Mouse (Mus musculus) macrophage (primary cell): Measurements from ENCODE around the gene Pnrc2. TPM values are rescaled to one million over a fixed set of nuclear protein-coding genes. Genes with fewer than 3 reads are reported as not detected.

Source experiments
- H3K27ac ChIP-seq: fragments of 350-480 bp; formaldehyde crosslinking; 2 replicates; pipeline ENCODE4 v1.9.0; 2021
- H3K36me3 ChIP-seq: fragments of 350-480 bp; formaldehyde crosslinking; 2 replicates; pipeline ENCODE4 v1.9.0; 2021; ENCODE audit errors: inconsistent target
- H3K4me3 ChIP-seq: fragments of 350-480 bp; formaldehyde crosslinking; 2 replicates; pipeline ENCODE4 v1.9.0; 2021; ENCODE audit errors: inconsistent target
- H3K79me2 ChIP-seq: fragments of 350-480 bp; formaldehyde crosslinking; 2 replicates; pipeline ENCODE4 v1.9.0; 2021; ENCODE audit errors: inconsistent target
- WGBS: methylation state at CpG from one replicate; pipeline ENCODE4 v1.1.7; 2026; ENCODE audit warnings: inconsistent platforms; ENCODE audit not compliant: missing documents; 5-methylcytosine and 5-hydroxymethylcytosine counted together
- polyA plus RNA-seq: library from polyadenylated mRNA; stranded (reverse); fragments of 250-400 nt; gene quantifications from 3 replicates; pipeline ENCODE4 v1.2.4, GENCODE M21; 2018; ENCODE audit warnings: inconsistent platforms

Pnrc2 gene
- polyA plus RNA-seq, 1 experiment from 2014 or later, result 112 TPM

DNA sequence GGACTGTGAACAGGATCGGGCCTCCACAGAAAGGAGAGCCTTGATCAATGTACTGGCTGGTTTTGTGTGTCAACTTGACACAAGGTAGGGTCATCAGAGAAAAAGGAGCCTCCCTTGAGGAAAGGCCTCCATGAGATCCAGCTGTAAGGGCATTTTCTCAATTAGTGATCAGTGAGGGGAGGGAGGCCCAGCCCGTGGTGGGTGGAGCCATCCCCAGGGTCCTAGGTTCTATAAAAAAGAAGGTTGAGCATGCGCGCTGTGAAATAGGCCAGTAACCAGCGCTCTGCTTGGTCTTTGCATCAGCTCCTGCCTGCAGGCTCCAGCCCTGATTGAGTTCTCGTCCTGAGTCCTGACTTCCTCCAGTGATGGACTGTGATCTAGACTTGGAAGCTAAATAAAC, 10.9 kb upstream of the Pnrc2 start:
- H3K79me2 ChIP-seq, result no peaks in the 10 kb centered on the region
- WGBS, result 93% methylated on average over 6 of the region's 6 CpGs
- H3K27ac ChIP-seq, result no peak overlapping the region
- H3K36me3 ChIP-seq, result no peaks in the 10 kb centered on the region
- H3K4me3 ChIP-seq, result no peak overlapping the region

- Histone ChIP-seq H3K36me3 (no peaks in the 10 kb centered on the region), H3K4me3 (no peak overlapping the region), H3K79me2 (no peaks in the 10 kb centered on the region), H3K27ac (no peak overlapping the region)
- 52% methylated on average over 7 of the region's 7 CpGs for WGBS
Measured at GRCm38 (mm10) chr4:135883881-135884516, 10.3 kb upstream of the Pnrc2 start.

DNA sequence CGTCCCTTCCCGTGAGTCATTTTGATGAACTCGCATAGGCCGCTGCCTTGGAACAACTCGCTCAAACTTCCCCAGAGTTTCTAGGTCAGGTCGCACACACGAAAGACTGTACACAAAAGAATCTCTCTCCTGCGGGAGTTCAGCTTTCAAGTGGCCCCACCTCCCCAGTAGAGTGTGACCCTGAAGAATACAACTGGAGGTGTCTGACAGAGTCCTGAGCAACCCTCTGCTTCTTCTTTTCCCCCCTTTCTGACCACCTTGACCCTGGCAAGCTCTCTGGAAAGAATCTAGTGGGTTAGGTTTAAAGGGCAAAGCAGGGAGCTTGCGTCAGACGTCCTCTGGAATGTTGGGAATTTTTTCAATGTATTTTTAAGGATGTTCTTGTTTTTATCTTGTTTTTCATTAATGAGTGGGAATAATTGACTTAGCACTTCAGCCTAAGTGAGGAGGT, 9.8 kb upstream of the Pnrc2 start:
- 83% methylated on average over 10 of the region's 10 CpGs for WGBS

GRCm38 (mm10) chr4:135882023-135882422, 8.4 kb upstream of the Pnrc2 start:
- Histone ChIP-seq H3K27ac (no peak overlapping the region), H3K36me3 (no peaks in the 10 kb centered on the region), H3K79me2 (no peaks in the 10 kb centered on the region), H3K4me3 (no peak overlapping the region)
- 88% methylated on average over 6 of the region's 6 CpGs for WGBS

More for the DNA sequence above, 9.8 kb upstream of the Pnrc2 start:
- no peaks in the 10 kb centered on the region for H3K36me3 ChIP-seq
- H3K4me3 ChIP-seq, result no peak overlapping the region
- H3K79me2 ChIP-seq, result no peaks in the 10 kb centered on the region
- no peak overlapping the region for H3K27ac ChIP-seq

DNA sequence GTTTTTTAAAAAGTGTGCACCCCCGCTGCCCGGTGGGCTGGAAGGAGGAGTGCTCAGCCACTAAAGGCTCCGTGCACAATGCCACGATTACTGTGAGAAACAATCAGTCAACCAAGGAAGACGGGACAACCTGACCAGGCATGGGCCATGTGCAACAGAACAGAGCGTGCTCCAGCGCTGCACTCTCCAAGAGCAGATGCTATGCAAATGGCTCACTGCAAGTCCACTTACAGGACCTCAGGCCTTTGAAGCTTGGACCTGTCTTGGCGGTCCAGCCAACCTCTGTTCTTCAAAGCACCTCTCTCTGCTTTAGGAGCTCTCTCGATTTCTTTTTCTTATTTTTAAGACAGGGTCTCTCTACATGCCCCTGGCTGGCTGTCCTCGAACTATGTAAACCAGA, 6.9 kb upstream of the Pnrc2 start:
- no peaks in the 10 kb centered on the region for H3K79me2 ChIP-seq
- H3K36me3 ChIP-seq, result no peaks in the 10 kb centered on the region
- WGBS, result 93% methylated on average over 10 of the region's 10 CpGs
- no peak overlapping the region for H3K27ac ChIP-seq
- H3K4me3 ChIP-seq, result no peak overlapping the region

DNA sequence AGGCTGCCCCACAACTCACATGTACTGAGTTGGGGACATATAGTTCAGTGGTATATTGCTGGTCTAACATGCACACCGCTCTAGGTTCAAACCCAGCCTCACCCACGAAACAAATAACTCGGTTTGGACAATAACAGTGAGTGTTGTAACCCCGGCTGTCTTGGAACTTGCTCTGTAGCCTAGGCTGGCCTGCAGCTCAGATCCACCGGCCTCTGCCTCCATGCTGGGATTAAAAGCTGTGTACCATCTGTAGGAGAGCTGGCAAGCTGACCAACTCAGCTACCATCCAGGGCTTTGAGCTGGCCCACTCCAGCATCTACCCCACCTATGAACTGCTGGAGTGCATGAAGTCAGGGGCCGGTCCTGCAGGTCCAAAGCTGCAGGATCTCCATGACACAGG, 6.4 kb upstream of the Pnrc2 start:
- Histone ChIP-seq H3K79me2 (no peaks in the 10 kb centered on the region), H3K36me3 (no peaks in the 10 kb centered on the region), H3K4me3 (no peak overlapping the region), H3K27ac (no peak overlapping the region)
- WGBS, result 99% methylated on average over 6 of the region's 6 CpGs

GRCm38 (mm10) chr4:135879021-135879420, 5.4 kb upstream of the Pnrc2 start:
- Histone ChIP-seq H3K27ac (no peak overlapping the region), H3K79me2 (no peaks in the 10 kb centered on the region), H3K4me3 (no peak overlapping the region), H3K36me3 (no peaks in the 10 kb centered on the region)
- 90% methylated on average over 6 of the region's 6 CpGs for WGBS

DNA sequence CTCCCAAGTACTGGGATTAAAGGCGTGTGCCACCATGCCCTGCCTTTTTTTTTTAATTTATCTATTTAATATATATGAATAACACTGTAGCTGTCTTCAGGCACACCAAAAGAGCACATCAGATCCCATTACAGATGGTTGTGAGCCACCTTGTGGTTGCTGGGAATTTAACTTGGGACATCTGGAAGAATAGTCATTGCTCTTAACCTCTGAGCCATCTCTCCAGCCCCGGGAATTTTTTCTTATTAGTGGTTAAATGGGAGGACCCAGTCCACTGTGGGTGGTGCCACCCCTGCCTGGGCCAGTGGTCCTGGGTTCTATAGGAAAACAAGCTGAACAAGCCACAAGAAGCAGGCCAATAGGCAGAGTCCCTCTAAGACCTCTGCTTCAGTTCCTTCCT, 4.1 kb upstream of the Pnrc2 start:
- 69% methylated on average over 2 of the region's 2 CpGs for WGBS
- H3K79me2 ChIP-seq, result peaks cover 6% of the 10 kb centered on the region
- no peaks in the 10 kb centered on the region for H3K36me3 ChIP-seq
- H3K4me3 ChIP-seq, result no peak overlapping the region
- no peak overlapping the region for H3K27ac ChIP-seq

GRCm38 (mm10) chr4:135876583-135877020, 3.0 kb upstream of the Pnrc2 start:
- Histone ChIP-seq H3K36me3 (peaks cover 4% of the 10 kb centered on the region; the same call in 1 of the 2 replicates), H3K79me2 (peaks cover 17% of the 10 kb centered on the region), H3K27ac (peak overlapping the region; percentile 92), H3K4me3 (peak overlapping the region; percentile 3; the same call in 1 of the 2 replicates)
- WGBS, result under 1% methylated on average over 16 of the region's 16 CpGs

- H3K27ac ChIP-seq, result peak overlapping the region; percentile 92
- WGBS, result 5% methylated on average over 9 of the region's 9 CpGs
- H3K36me3 ChIP-seq, result peaks cover 7% of the 10 kb centered on the region; the same call in 1 of the 2 replicates
- peak overlapping the region; percentile 3; the same call in 1 of the 2 replicates for H3K4me3 ChIP-seq
- H3K79me2 ChIP-seq, result peaks cover 22% of the 10 kb centered on the region
Measured at GRCm38 (mm10) chr4:135875991-135876582, 2.4 kb upstream of the Pnrc2 start.

DNA sequence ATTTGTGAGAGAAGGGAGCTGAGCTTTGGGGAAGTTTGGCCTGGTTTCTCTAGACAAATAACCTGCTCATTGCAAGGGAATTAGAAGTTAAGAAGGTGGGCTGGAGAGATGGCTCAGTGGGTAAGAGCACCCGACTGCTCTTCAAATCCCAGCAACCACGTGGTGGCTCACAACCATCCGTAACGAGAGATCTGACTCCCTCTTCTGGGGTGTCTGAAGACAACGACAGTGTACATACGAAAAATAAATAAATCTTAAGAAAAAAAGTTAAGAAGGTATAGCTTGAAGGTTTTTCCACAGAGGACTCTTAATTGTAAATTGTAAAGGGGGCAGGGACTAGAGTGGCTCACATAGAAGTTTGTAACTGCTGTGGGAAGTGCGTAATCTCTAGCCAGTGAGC, 1.9 kb upstream of the Pnrc2 start:
- H3K27ac ChIP-seq, result peak overlapping the region; percentile 92
- peak overlapping the region; percentile 3; the same call in 1 of the 2 replicates for H3K4me3 ChIP-seq
- peaks cover 7% of the 10 kb centered on the region; the same call in 1 of the 2 replicates for H3K36me3 ChIP-seq
- H3K79me2 ChIP-seq, result peaks cover 28% of the 10 kb centered on the region
- 22% methylated on average over 7 of the region's 7 CpGs for WGBS

- Histone ChIP-seq H3K4me3 (peak overlapping the region; percentile 23), H3K27ac (peak overlapping the region; percentile 92), H3K79me2 (peaks cover 34% of the 10 kb centered on the region), H3K36me3 (peaks cover 7% of the 10 kb centered on the region; the same call in 1 of the 2 replicates)
- 59% methylated on average over 10 of the region's 10 CpGs for WGBS
Measured at GRCm38 (mm10) chr4:135874564-135875535, 1.2 kb upstream of the Pnrc2 start.

- H3K4me3 ChIP-seq, result peak overlapping the region; percentile 84
- peaks cover 52% of the 10 kb centered on the region for H3K79me2 ChIP-seq
- H3K36me3 ChIP-seq, result peaks cover 7% of the 10 kb centered on the region; the same call in 1 of the 2 replicates
- WGBS, result 5% methylated on average over 17 of the region's 17 CpGs
- H3K27ac ChIP-seq, result peak overlapping the region; percentile 92
Measured at GRCm38 (mm10) chr4:135872589-135873391, 860 bp downstream of the Pnrc2 start.

- 40% methylated on average over 3 of the region's 3 CpGs for WGBS
- peak overlapping the region; percentile 84 for H3K4me3 ChIP-seq
- H3K79me2 ChIP-seq, result peaks cover 52% of the 10 kb centered on the region
- H3K36me3 ChIP-seq, result peaks cover 7% of the 10 kb centered on the region; the same call in 1 of the 2 replicates
- H3K27ac ChIP-seq, result peak overlapping the region; percentile 92
Measured at GRCm38 (mm10) chr4:135872015-135872414, 1.6 kb downstream of the Pnrc2 start.
